Comparison of ENCODE assay signal across 9 mouse cellular contexts in the genomic region with DNA sequence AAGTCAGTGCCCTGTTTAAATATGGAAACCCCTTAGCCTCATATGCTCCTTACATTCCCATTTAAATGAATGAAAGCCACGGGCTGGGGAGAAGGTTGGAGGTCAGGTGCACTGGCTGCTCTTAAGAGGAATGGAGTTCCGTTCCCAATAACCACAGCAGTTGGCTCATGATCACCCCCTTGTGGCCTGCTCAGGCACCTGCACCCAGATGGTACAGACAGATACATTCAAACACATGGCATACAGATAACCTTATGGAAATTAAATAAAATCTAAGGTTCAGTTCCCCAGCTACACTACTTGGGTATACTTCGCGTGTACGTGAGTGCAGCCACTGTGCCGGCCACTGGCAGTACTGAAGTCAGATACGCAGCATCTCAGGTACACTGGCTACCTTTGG.
DNase-seq lines count a peak whose midpoint lies in the region; ATAC-seq and TF ChIP-seq lines count a peak whose summit lies in the region.
"Had no signal": no experiment of that assay in that cellular context is flagged by ENCODE, and none has a peak within 500 bp of the region (broad histone marks: within the 10 kb centered on the region; RNA-seq: fewer than 3 reads in every experiment).

No protein-coding gene starts in this region.

- peak; percentile 9 for DNase-seq in forebrain, postnatal 0 days
- DNase-seq in midbrain, embryonic 11.5 days (ENCODE audit: low spot score, missing footprints), result peak; percentile 90
- peak; percentile 28 for DNase-seq in adrenal gland, postnatal 4 days (ENCODE audit: low spot score in 2 of 2)
- peak; percentile 36 to 55 for DNase-seq in kidney, postnatal 25 days
- peak; percentile 20 for DNase-seq in naive thymus-derived CD4-positive, alpha-beta T cell, adult 2 months (ENCODE audit: low read depth)
- DNase-seq in layer of hippocampus, adult 9-10 months (ENCODE audit: low spot score), result no peak

- H3K4me3 ChIP-seq in forebrain, postnatal 0 days (ENCODE audit: low read depth, low read length), result no peak overlapping the region
- no peak overlapping the region for H3K4me3 ChIP-seq in forebrain, embryonic 13.5 days
- H3K4me3 ChIP-seq in midbrain, embryonic 11.5 days (ENCODE audit: low read depth, low read length), result no peak overlapping the region
- no peak overlapping the region for H3K4me3 ChIP-seq in midbrain, embryonic 15.5 days
- H3K4me3 ChIP-seq: heart, embryonic 15.5 days had no signal

- H3K27me3 ChIP-seq in forebrain, postnatal 0 days (ENCODE audit: insufficient read depth, low read length), result no peaks in the 10 kb centered on the region
- no peaks in the 10 kb centered on the region for H3K27me3 ChIP-seq in forebrain, embryonic 13.5 days
- no peaks in the 10 kb centered on the region for H3K27me3 ChIP-seq in midbrain, embryonic 11.5 days (ENCODE audit: control insufficient read depth, insufficient read depth, low read length)
- H3K27me3 ChIP-seq in midbrain, embryonic 15.5 days (replicated peaks), result no peaks in the 10 kb centered on the region
- H3K27me3 ChIP-seq: heart, embryonic 15.5 days had no signal

- WGBS in forebrain, postnatal 0 days, result 77% methylated on average over 7 of the region's 7 CpGs
- 72% methylated on average over 7 of the region's 7 CpGs for WGBS in forebrain, embryonic 13.5 days
- 64% methylated on average over 7 of the region's 7 CpGs for WGBS in midbrain, embryonic 11.5 days
- WGBS in midbrain, embryonic 15.5 days, result 72% methylated on average over 7 of the region's 7 CpGs

- no peaks in the 10 kb centered on the region for H3K9me3 ChIP-seq in forebrain, postnatal 0 days (ENCODE audit: low read length)
- no peaks in the 10 kb centered on the region for H3K9me3 ChIP-seq in forebrain, embryonic 13.5 days (replicated peaks)
- no peaks in the 10 kb centered on the region for H3K9me3 ChIP-seq in midbrain, embryonic 11.5 days (ENCODE audit: control insufficient read depth, low read length)
- H3K9me3 ChIP-seq in midbrain, embryonic 15.5 days, result no peaks in the 10 kb centered on the region
- H3K9me3 ChIP-seq: heart, embryonic 15.5 days had no signal

- H3K4me1 ChIP-seq in forebrain, postnatal 0 days (ENCODE audit: insufficient read depth), result no peaks in the 10 kb centered on the region
- peaks cover 4% of the 10 kb centered on the region; the same call in 1 of the 2 replicates for H3K4me1 ChIP-seq in forebrain, embryonic 13.5 days
- peaks cover 8% of the 10 kb centered on the region for H3K4me1 ChIP-seq in midbrain, embryonic 11.5 days (ENCODE audit: control insufficient read depth, insufficient read depth, low read length)
- peaks cover 10% of the 10 kb centered on the region for H3K4me1 ChIP-seq in midbrain, embryonic 15.5 days
- H3K4me1 ChIP-seq: heart, embryonic 15.5 days had no signal

- no peak overlapping the region for H3K4me2 ChIP-seq in forebrain, postnatal 0 days (ENCODE audit: low read depth)
- no peak overlapping the region for H3K4me2 ChIP-seq in forebrain, embryonic 13.5 days
- no peak overlapping the region for H3K4me2 ChIP-seq in midbrain, embryonic 11.5 days
- H3K4me2 ChIP-seq in midbrain, embryonic 15.5 days, result no peak overlapping the region
- H3K4me2 ChIP-seq: heart, embryonic 15.5 days had no signal

- H3K27ac ChIP-seq in forebrain, postnatal 0 days (ENCODE audit: low read depth, low read length), result no peak overlapping the region
- H3K27ac ChIP-seq in forebrain, embryonic 13.5 days, result no peak overlapping the region
- no peak overlapping the region for H3K27ac ChIP-seq in midbrain, embryonic 11.5 days (ENCODE audit: low read depth, low read length)
- no peak overlapping the region for H3K27ac ChIP-seq in midbrain, embryonic 15.5 days
- H3K27ac ChIP-seq: heart, embryonic 15.5 days had no signal

- no peaks in the 10 kb centered on the region for H3K36me3 ChIP-seq in forebrain, postnatal 0 days (ENCODE audit: insufficient read depth)
- no peaks in the 10 kb centered on the region for H3K36me3 ChIP-seq in forebrain, embryonic 13.5 days (ENCODE audit: poor library complexity, severe bottlenecking)
- H3K36me3 ChIP-seq in midbrain, embryonic 11.5 days (ENCODE audit: control insufficient read depth, insufficient read depth, low read length), result no peaks in the 10 kb centered on the region
- H3K36me3 ChIP-seq in midbrain, embryonic 15.5 days (replicated peaks), result no peaks in the 10 kb centered on the region
- H3K36me3 ChIP-seq: heart, embryonic 15.5 days had no signal

- peak; percentile 77 for TF ChIP-seq CTCF in forebrain, postnatal 0 days (IDR thresholded peaks at IDR 0.05; ENCODE audit: low read depth)

- no peak overlapping the region for H3K9ac ChIP-seq in forebrain, postnatal 0 days
- no peak overlapping the region for H3K9ac ChIP-seq in forebrain, embryonic 13.5 days
- H3K9ac ChIP-seq in midbrain, embryonic 11.5 days (ENCODE audit: low read length), result no peak overlapping the region
- no peak overlapping the region for H3K9ac ChIP-seq in midbrain, embryonic 15.5 days
- H3K9ac ChIP-seq: heart, embryonic 15.5 days had no signal

- ATAC-seq in forebrain, postnatal 0 days, result no peak
- ATAC-seq in forebrain, embryonic 13.5 days, result no peak
- ATAC-seq in midbrain, embryonic 11.5 days (ENCODE audit: low FRiP score), result no peak
- ATAC-seq in midbrain, embryonic 15.5 days (replicated peaks), result no peak
